Comparison of ENCODE assay signal across 7 mouse cellular contexts in genomic region chr12:105562936-105563680, GRCm38 (mm10). TPM values are rescaled to one million over a fixed set of nuclear protein-coding genes. Genes with fewer than 3 reads are reported as not detected.
A peak's percentile ranks its signal among the peaks of the same experiment; 100 is the strongest.
DNase-seq lines count a peak whose midpoint lies in the region; ATAC-seq lines count a peak whose summit lies in the region.

Gene Bdkrb2, plus strand, starts transcription at chr12:105563226.

- WGBS in kidney, embryonic 16.5 days = 4% methylated on average over 25 of the region's 25 CpGs

- peak; percentile 92 for ATAC-seq in kidney, embryonic 16.5 days (ENCODE audit: low FRiP score, low TSS enrichment)

- no peaks in the 10 kb centered on the region for H3K36me3 ChIP-seq in kidney, embryonic 16.5 days (ENCODE audit: insufficient read depth, low read length)

- H3K9ac ChIP-seq in kidney, embryonic 16.5 days (replicated peaks; ENCODE audit: low read length) = peak within 1 kb of the TSS; percentile 43

- peak within 1 kb of the TSS; percentile 59 for H3K4me2 ChIP-seq in kidney, embryonic 16.5 days (replicated peaks; ENCODE audit: low read depth, low read length)

- peaks cover 10% of the 10 kb centered on the region; the same call in 1 of the 2 replicates for H3K9me3 ChIP-seq in kidney, embryonic 16.5 days (ENCODE audit: low read length)

- H3K4me1 ChIP-seq in kidney, embryonic 16.5 days (ENCODE audit: insufficient read depth, low read length) = peaks cover 9% of the 10 kb centered on the region

- no peak within 1 kb of the TSS for H3K27ac ChIP-seq in kidney, embryonic 16.5 days (ENCODE audit: low read length)

- peak; percentile 77 for DNase-seq in MN1 (ENCODE audit: low spot score)
- DNase-seq in adrenal gland, adult 8-10 months = peak; percentile 82
- peak; percentile 55 for DNase-seq in gastrocnemius, postnatal 25 days
- DNase-seq in mesoderm, embryonic 11.5 days (ENCODE audit: low read depth, low spot score) = peak; percentile 74
- DNase-seq in yolk sac, embryonic 10.5 days (ENCODE audit: low spot score) = peak; percentile 68
- DNase-seq in layer of hippocampus, adult 11-12 months (ENCODE audit: low spot score) = no peak

- H3K27me3 ChIP-seq in kidney, embryonic 16.5 days (ENCODE audit: insufficient read depth, low read length) = peaks cover 32% of the 10 kb centered on the region

- peak within 1 kb of the TSS; percentile 34 for H3K4me3 ChIP-seq in kidney, embryonic 16.5 days (ENCODE audit: low read length)

RNA-seq across cellular contexts. Expression of gene Bdkrb2, which starts in this region (rescaled TPM):
- 10 to 100 TPM in 3 of 4 experiments, 1 to 10 TPM in 1; 7.6 to 14.0 (median 10.5) TPM for total RNA-seq in adrenal gland, adult 8-10 months (2022)
- total RNA-seq in gastrocnemius, postnatal 25 days (2021) = under 1 TPM; 0.35 to 0.49 TPM
- polyA plus RNA-seq in kidney, embryonic 16.5 days (2015; fragmentation: Nextera tagmentation; extraction: Ambion mirVana) = 1.7 and 1.9 TPM in 2 replicates

Comparison
In these comparisons a context has a peak if more than half of its experiments do, and no peak if none do; other contexts are left out.
1. RNA of gene Bdkrb2 (total RNA-seq): 7.6 to 14.0 TPM in adrenal gland, adult 8-10 months; 0.35 to 0.49 TPM in gastrocnemius, postnatal 25 days; every median in the first group is over 4 times any median in the second.
2. Peak in DNase-seq in gastrocnemius, postnatal 25 days; RNA of the gene not detected or under 1 TPM.